Mouse (Mus musculus) bone marrow, adult 2 months (tissue): Measurements from ENCODE around the gene Epha1.

Experiments
- CTCF ChIP-seq: fragments of 200-500 bp; IDR thresholded peaks from 2 replicates; pipeline ENCODE4 v1.5.1; 2011; ENCODE audit warnings: low read length, control low read depth; ENCODE audit not compliant: control insufficient read depth, insufficient read depth
- POLR2A ChIP-seq: fragments of 200-500 bp; IDR thresholded peaks from 2 replicates; pipeline ENCODE4 v1.6.1; 2011; ENCODE audit warnings: low read depth, mild to moderate bottlenecking, control low read depth, low read length, borderline replicate concordance; ENCODE audit not compliant: control insufficient read depth

DNA sequence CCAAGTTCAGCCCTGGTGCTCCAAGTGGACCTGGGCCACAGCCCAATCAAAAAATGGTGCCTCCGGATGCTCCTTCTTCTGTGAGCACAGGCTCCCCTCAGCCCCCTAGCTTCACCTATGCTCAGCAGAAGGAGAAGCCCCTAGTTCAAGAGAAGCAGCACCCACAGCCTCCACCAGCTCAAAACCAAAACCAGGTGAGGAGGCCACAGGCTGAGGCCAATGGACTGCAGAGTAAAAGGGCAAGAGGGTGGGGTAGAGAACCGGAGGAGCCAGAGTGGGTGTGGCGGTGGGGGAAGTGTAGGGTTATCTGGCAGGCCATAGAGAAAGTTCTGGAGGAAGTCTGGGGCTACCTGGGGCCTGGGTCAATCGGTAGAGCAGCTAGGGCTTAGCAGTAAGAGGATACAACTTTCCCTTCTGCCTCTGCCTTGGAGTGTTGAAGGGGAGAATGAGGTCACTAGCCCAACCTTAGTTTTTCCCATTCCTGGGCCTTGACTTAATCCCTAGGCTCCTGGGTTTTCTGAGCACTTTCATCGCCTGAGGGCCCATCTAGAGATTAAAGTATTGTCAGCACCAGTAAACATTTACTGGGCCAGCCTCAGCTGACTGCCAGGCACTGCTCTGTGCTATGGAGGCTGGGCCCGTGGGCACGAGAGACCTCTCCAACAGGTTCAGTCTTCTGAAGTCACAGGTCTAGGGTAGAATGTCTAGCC is 21.1 kb downstream of the Epha1 start:
- TF ChIP-seq CTCF: no peak
- TF ChIP-seq POLR2A: no peak
